Mouse (Mus musculus): Measurements from ENCODE around the gene Stk32c. TPM values are rescaled to one million over a fixed set of nuclear protein-coding genes. Genes with fewer than 3 reads are reported as not detected.
A peak's percentile ranks its signal among the peaks of the same experiment; 100 is the strongest.

Gene Stk32c
- total and polyA plus RNA-seq, 2 experiments from 2014 or later, result 0.42 TPM; not detected in 1

GRCm38 (mm10) chr7:139087801-139088200, 125.3 kb downstream of the Stk32c start:
- H3K27ac ChIP-seq (ENCODE audit: low read depth), result no peak overlapping the region
- TF ChIP-seq EP300 (IDR thresholded peaks at IDR 0.05; ENCODE audit: low read depth), result no peak
- no peak for TF ChIP-seq CTCF (IDR thresholded peaks at IDR 0.05; ENCODE audit: low read depth)
- H3K9me3 ChIP-seq (replicated peaks; ENCODE audit: control insufficient read depth, low read length), result no peaks in the 10 kb centered on the region
- ATAC-seq (ENCODE audit: insufficient read depth, low read depth), result no peak
- H3K9ac ChIP-seq (replicated peaks; ENCODE audit: low read depth, low read length), result no peak overlapping the region
- H3K4me2 ChIP-seq (ENCODE audit: low read depth, low read length), result no peak overlapping the region
- H3K27me3 ChIP-seq (ENCODE audit: control insufficient read depth, insufficient read depth, low read length), result peaks cover 57% of the 10 kb centered on the region
- DNase-seq (ENCODE audit: low spot score), result no peak
- no peaks in the 10 kb centered on the region for H3K36me3 ChIP-seq (replicated peaks; ENCODE audit: control insufficient read depth, insufficient read depth, low read length)
- H3K4me1 ChIP-seq (ENCODE audit: control insufficient read depth, insufficient read depth), result no peaks in the 10 kb centered on the region
- 36% methylated on average over 2 of the region's 2 CpGs for WGBS
- H3K4me3 ChIP-seq (ENCODE audit: low read depth, low read length), result no peak overlapping the region

GRCm38 (mm10) chr7:139086195-139087158, 126.6 kb downstream of the Stk32c start:
- Histone ChIP-seq H3K9me3 (replicated peaks; ENCODE audit: control insufficient read depth, low read length) (no peaks in the 10 kb centered on the region), H3K4me3 (ENCODE audit: low read depth, low read length) (peak overlapping the region; percentile 49), H3K36me3 (replicated peaks; ENCODE audit: control insufficient read depth, insufficient read depth, low read length) (no peaks in the 10 kb centered on the region), H3K27me3 (ENCODE audit: control insufficient read depth, insufficient read depth, low read length) (peaks cover 61% of the 10 kb centered on the region), H3K4me2 (ENCODE audit: low read depth, low read length) (peak overlapping the region; percentile 68), H3K27ac (ENCODE audit: low read depth) (no peak overlapping the region), H3K9ac (replicated peaks; ENCODE audit: low read depth, low read length) (no peak overlapping the region), H3K4me1 (ENCODE audit: control insufficient read depth, insufficient read depth) (no peaks in the 10 kb centered on the region)
- 3% methylated on average over 61 of the region's 61 CpGs for WGBS
- ATAC-seq (ENCODE audit: insufficient read depth, low read depth) (peak; percentile 35; the same call in 1 of the 2 replicates), DNase-seq (ENCODE audit: low spot score) (no peak)
- no peak for TF ChIP-seq CTCF (IDR thresholded peaks at IDR 0.05; ENCODE audit: low read depth)
- TF ChIP-seq EP300 (IDR thresholded peaks at IDR 0.05; ENCODE audit: low read depth), result no peak

- TF ChIP-seq EP300 (IDR thresholded peaks at IDR 0.05; ENCODE audit: low read depth) (no peak), CTCF (IDR thresholded peaks at IDR 0.05; ENCODE audit: low read depth) (no peak)
- Histone ChIP-seq H3K4me2 (ENCODE audit: low read depth, low read length) (peak within 1 kb of the TSS; percentile 68), H3K27ac (ENCODE audit: low read depth) (no peak within 1 kb of the TSS), H3K9ac (replicated peaks; ENCODE audit: low read depth, low read length) (no peak within 1 kb of the TSS), H3K4me1 (ENCODE audit: control insufficient read depth, insufficient read depth) (no peaks in the 10 kb centered on the region), H3K27me3 (ENCODE audit: control insufficient read depth, insufficient read depth, low read length) (peaks cover 61% of the 10 kb centered on the region), H3K4me3 (ENCODE audit: low read depth, low read length) (peak within 1 kb of the TSS; percentile 49), H3K36me3 (replicated peaks; ENCODE audit: control insufficient read depth, insufficient read depth, low read length) (no peaks in the 10 kb centered on the region), H3K9me3 (replicated peaks; ENCODE audit: control insufficient read depth, low read length) (no peaks in the 10 kb centered on the region)
- 8% methylated on average over 32 of the region's 32 CpGs for WGBS
- ATAC-seq (ENCODE audit: insufficient read depth, low read depth), result peak; percentile 53; the same call in 1 of the 2 replicates
- no peak for DNase-seq (ENCODE audit: low spot score)
These were observed 127.4 kb downstream of the Stk32c start, which contains the start of gene Dpysl4 for GRCm38 (mm10) chr7:139085629-139086194. Dpysl4 (plus strand) TSS chr7:139086001.

- Histone ChIP-seq H3K4me2 (ENCODE audit: low read depth, low read length) (no peak overlapping the region), H3K27me3 (ENCODE audit: control insufficient read depth, insufficient read depth, low read length) (peaks cover 56% of the 10 kb centered on the region), H3K4me3 (ENCODE audit: low read depth, low read length) (no peak overlapping the region), H3K27ac (ENCODE audit: low read depth) (no peak overlapping the region), H3K4me1 (ENCODE audit: control insufficient read depth, insufficient read depth) (no peaks in the 10 kb centered on the region), H3K9me3 (replicated peaks; ENCODE audit: control insufficient read depth, low read length) (no peaks in the 10 kb centered on the region), H3K36me3 (replicated peaks; ENCODE audit: control insufficient read depth, insufficient read depth, low read length) (no peaks in the 10 kb centered on the region), H3K9ac (replicated peaks; ENCODE audit: low read depth, low read length) (no peak overlapping the region)
- WGBS, result 48% methylated on average over 1 of the region's 1 CpGs
- no peak for ATAC-seq (ENCODE audit: insufficient read depth, low read depth)
- TF ChIP-seq EP300 (IDR thresholded peaks at IDR 0.05; ENCODE audit: low read depth) (no peak), CTCF (IDR thresholded peaks at IDR 0.05; ENCODE audit: low read depth) (no peak)
- DNase-seq (ENCODE audit: low spot score), result no peak
These were observed 128.8 kb downstream of the Stk32c start for GRCm38 (mm10) chr7:139084316-139084715.

- ATAC-seq (ENCODE audit: insufficient read depth, low read depth) (no peak), DNase-seq (ENCODE audit: low spot score) (no peak)
- WGBS, result 87% methylated on average over 8 of the region's 8 CpGs
- no peak overlapping the region for H3K9ac ChIP-seq (replicated peaks; ENCODE audit: low read depth, low read length)
- H3K4me1 ChIP-seq (ENCODE audit: control insufficient read depth, insufficient read depth), result no peaks in the 10 kb centered on the region
- no peak overlapping the region for H3K4me3 ChIP-seq (ENCODE audit: low read depth, low read length)
- TF ChIP-seq CTCF (IDR thresholded peaks at IDR 0.05; ENCODE audit: low read depth) (no peak), EP300 (IDR thresholded peaks at IDR 0.05; ENCODE audit: low read depth) (no peak)
- H3K27me3 ChIP-seq (ENCODE audit: control insufficient read depth, insufficient read depth, low read length), result peaks cover 38% of the 10 kb centered on the region
- H3K4me2 ChIP-seq (ENCODE audit: low read depth, low read length), result no peak overlapping the region
- no peaks in the 10 kb centered on the region for H3K9me3 ChIP-seq (replicated peaks; ENCODE audit: control insufficient read depth, low read length)
- no peak overlapping the region for H3K27ac ChIP-seq (ENCODE audit: low read depth)
- H3K36me3 ChIP-seq (replicated peaks; ENCODE audit: control insufficient read depth, insufficient read depth, low read length), result no peaks in the 10 kb centered on the region
These were observed 130.8 kb downstream of the Stk32c start for GRCm38 (mm10) chr7:139082281-139082680.
